Mouse (Mus musculus): ENCODE data around the gene Cdc42se2.

Cdc42se2 gene

DNA sequence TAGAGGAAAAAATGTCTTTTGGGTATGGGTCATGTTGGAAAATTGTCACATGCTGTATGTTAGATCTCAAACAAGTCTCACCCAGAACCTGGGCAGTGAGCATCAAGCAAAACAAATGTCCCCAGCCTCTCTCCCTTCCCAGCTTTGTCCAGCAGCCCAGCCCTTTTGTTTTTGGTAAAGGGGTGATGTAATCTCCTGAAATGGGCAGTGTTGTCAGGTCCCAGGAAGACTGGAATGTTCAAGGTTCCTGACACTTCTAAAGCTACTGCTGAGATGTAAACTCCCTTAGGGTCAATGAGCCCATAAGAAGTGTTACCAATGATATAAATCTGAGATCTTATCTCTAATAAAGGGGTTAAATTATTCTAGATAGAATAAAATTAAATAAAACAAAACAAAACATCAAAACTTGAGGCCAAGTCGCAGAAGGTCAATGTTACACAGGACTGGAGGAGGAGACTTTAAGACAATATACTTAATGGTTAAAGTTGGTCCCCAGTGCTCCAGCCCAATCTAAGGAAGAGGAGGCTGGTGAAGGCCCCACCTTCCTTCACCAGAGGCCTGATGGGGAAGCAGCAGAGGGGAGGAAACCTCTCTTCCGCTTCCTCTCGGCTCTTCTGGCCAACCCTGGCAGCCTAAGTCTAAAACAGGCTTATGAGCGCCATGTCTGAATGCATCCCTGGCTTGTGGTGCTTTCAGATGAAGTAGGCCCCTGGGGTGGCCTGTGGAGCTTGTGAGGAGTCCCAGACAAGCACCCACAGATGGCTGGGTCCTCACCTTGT is 76.8 kb downstream of the Cdc42se2 start:
- in situ Hi-C loops (cut with MboI, MseI), result no loop called here

DNA sequence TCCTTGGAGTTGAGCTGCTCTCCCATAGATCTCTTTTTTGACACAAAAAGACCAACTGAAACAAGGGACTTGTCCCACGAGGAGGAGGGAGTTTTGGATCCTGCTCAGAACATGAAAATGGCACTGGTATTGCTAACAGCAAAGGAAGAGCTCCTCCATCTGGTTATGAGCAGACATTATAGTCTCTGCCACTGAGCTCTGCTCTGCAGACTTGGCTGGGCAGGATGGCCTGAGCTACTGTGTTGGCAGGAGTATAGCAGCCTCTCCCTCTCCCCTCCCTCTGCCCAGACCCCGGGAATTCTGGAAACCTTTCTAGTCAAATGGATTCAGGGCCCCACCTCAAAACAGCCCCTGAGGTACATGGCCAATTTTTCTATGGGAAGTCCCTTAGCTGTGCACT is 77.8 kb downstream of the Cdc42se2 start:
- in situ Hi-C loops (cut with MboI, MseI), result loop anchor here (5.0 kb wide), 1 partner anchor 153 kb away; the partner anchor contains the start of gene Lyrm7

- in situ Hi-C loops (cut with MboI, MseI), result loop anchor here (5.0 kb wide), 1 partner anchor 154 kb away; the partner anchor contains the start of gene Lyrm7
These were observed 79.3 kb downstream of the Cdc42se2 start for GRCm38 (mm10) chr11:54708153-54708552.

DNA sequence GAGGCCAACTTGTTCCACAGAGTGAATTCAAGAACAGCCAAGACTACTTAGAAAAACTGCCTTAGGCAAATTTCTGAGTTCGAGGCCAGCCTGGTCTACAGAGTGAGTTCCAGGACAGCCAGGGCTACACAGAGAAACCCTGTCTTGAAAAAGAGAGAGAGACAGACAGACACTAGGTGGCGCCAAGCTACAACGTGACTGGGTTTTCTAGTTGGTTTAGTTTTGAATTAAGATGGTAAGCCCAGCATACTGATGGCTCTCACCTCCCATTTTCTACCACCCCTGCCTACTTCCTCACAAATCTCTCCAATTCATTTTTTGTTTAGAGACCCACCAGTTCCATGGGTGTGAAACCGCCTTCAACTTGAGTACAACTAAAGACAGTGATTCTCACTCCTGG is 84.2 kb downstream of the Cdc42se2 start:
- in situ Hi-C loops (cut with MboI, MseI), result no loop called here

- in situ Hi-C loops (cut with MboI, MseI), result no loop called here
These were observed 85.6 kb downstream of the Cdc42se2 start for GRCm38 (mm10) chr11:54701848-54702247.

GRCm38 (mm10) chr11:54699972-54700371 is 87.5 kb downstream of the Cdc42se2 start:
- in situ Hi-C loops (cut with MboI, MseI), result no loop called here

- in situ Hi-C loops (cut with MboI, MseI), result no loop called here
These were observed 88.8 kb downstream of the Cdc42se2 start for GRCm38 (mm10) chr11:54698636-54699035.

DNA sequence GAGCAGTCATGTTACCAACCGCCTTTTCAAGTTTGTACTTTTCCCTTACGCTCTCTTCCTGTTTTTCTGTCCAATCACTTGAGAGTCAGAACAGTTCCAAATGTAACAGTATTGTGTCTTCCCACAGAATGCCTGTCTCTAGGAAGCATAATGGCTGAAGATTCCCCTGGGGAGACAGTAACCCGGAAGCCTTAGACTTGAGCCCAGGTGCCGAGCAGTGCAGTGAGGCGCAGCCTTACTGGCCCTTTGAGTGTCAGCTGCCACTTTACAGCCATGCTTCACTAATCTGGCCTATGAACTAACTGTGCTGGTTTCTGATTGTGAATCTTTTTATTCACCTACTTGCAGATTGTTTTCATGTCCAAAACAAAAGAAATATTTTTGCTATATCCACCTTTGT is 89.9 kb downstream of the Cdc42se2 start:
- in situ Hi-C loops (cut with MboI, MseI), result no loop called here

DNA sequence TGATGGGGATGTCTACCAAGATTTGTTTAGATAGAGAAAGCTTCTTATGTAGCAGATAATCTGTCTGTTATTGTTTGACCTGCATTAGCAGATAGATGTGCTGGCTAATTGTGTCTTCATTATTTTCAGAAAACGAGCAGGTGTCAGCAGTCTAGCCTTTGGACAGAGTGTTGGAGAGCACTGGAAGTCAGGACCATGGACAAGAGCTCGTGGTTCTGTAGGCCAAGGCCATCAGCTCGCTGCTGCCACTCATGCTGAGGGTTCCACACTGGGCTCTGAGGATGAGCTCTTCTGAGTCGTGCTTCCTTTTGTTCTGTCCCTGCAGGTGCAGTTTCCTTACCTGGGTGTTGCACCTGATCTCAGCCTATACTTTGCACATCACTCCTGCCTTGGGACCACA is 91.5 kb downstream of the Cdc42se2 start:
- in situ Hi-C loops (cut with MboI, MseI), result no loop called here

- in situ Hi-C loops (cut with MboI, MseI), result no loop called here
These were observed 93.2 kb downstream of the Cdc42se2 start for GRCm38 (mm10) chr11:54694291-54694690.

DNA sequence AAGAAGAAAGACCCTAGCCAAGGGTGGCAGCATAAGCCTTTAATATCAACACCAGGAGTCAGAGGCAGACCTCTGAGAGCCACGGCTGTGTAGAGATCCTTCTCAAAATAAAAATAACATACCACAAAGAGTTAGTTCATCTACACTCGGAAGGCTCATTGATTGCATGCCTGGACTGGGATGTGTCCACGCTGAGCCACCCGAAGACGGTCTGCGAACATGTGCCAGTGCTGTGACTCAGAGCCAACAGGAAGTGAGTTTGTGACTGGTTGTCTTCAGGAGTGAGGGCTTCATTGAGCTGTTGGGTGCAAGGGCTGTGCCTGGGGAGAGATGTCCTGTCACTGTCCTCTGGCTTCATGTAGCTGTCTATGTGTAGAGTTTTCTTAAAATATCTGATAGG is 93.8 kb downstream of the Cdc42se2 start:
- in situ Hi-C loops (cut with MboI, MseI), result no loop called here

DNA sequence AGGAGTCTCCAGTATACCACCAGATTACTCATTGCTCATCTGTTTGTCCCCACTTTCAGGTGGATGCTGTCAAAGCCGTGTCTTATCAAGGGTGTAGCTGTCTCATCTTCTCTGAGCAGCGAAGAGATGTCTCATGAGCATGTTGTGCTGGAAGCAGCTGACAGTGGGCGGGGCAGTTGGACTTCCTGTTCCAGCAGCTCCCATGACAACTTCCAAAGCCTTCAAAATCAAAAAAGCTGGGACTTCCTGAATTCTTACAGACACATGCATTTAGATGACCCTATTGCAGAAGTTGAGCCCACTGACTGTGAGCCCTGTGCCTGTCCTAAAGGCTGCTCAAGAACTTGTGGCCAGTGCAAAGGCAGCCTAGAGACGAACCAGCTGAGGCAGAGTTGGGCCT is 96.3 kb downstream of the Cdc42se2 start:
- in situ Hi-C loops (cut with MboI, MseI), result no loop called here

DNA sequence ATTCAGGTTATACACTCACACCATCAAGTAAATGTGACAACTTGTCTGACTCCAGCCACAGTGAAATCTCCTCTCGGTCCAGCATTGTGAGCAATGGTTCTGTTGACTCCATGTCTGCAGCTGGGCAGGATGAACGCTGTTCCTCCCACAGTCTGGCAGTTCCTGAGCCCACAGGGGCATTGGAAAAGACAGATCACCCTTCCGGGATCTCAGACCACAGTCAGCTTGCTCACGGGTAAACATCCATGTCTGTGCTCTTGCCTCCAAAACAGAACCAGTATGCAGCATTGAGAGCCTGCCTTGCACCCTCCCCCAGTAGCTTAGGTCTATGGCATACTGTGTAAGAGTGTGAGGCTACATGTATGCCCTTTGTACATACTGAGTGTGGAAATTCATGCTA is 97.3 kb downstream of the Cdc42se2 start:
- in situ Hi-C loops (cut with MboI, MseI), result no loop called here

GRCm38 (mm10) chr11:54684831-54685230 is 102.6 kb downstream of the Cdc42se2 start:
- in situ Hi-C loops (cut with MboI, MseI), result no loop called here

GRCm38 (mm10) chr11:54679141-54679540 is 108.3 kb downstream of the Cdc42se2 start:
- in situ Hi-C loops (cut with MboI, MseI), result no loop called here

DNA sequence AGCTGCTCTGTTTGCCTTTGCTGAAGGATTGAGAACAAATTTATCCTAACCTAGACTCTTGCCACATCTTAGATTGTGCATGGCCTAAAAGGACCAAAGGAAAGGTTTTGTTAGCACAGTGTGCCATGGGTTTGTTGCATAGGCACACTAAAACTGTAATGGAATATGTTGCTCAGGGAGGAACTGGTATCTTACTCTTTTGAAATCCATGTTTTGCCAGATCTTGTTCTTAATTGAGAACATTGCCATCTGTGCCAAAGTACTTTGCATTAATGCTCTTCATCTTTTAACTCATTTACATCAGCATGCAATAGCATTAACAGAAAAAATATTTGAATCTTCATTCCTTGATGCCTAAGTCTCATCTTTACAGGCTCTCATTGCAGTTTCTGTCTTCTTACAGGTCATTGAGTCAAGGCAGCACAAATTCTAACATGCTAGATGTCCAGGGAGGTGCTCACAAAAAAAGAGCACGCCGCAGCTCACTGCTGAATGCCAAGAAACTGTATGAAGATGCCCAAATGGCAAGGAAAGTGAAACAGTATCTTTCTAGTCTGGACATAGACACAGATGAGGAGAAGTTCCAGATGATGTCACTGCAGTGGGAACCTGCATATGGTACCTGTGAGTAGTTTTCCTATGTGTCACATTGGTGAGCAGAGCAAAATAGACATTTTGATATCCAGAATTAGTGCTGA is 111.5 kb downstream of the Cdc42se2 start:
- in situ Hi-C loops (cut with MboI, MseI), result no loop called here

DNA sequence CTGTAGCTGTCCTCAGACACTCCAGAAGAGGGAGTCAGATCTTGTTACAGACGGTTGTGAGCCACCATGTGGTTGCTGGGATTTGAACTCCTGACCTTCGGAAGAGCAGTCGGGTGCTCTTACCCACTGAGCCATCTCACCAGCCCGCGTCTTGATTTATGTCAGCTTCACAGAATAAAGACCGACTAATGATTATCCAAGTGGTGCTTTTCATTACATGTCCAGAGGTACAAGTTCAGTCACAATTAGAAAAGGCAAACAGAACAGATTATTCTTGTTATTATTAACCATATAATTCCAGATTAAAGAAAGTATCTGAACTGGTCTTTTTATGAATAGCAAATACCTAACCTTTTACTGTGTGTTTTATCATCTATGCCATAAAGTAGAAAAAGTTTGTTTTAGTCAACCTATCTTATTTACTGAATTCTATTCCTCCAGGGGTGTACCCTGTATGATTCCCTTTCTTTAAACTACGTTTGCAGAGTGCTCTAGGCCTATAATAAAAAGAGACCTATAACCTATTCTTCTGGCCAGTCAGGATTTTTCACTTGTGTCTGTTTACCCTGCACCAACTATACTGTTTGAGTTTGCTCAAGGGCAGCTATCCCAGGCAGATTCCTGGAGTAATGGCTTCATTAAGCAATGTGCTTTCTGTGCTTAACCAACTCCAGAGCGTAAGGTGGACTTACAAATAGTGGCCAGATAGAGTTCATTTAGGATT is 113.7 kb downstream of the Cdc42se2 start:
- in situ Hi-C loops (cut with MboI, MseI), result no loop called here
